Mouse (Mus musculus) thymus, adult 2 months (tissue): ENCODE measurements at regions not wholly inside any gene's neighbourhood (a gene's known extent, or its start where the extent isn't known, plus 50 kb on each side); places are given as distances from the start of the nearest gene placed in this dataset.

Experiments
- DNase-seq: peaks from one replicate; pipeline ENCODE4 v3.0.0; 2021
- H3K27ac ChIP-seq: fragments of 200-500 bp; 2 replicates; pipeline ENCODE4 v1.5.1; 2012; ENCODE audit warnings: low read length, control low read depth; ENCODE audit not compliant: control insufficient read depth, insufficient read depth
- H3K27me3 ChIP-seq: fragments of 200-500 bp; 2 replicates; pipeline ENCODE4 v1.6.1; 2012; ENCODE audit warnings: mild to moderate bottlenecking, low read length, moderate library complexity, mixed read lengths; ENCODE audit not compliant: control insufficient read depth, insufficient read depth
- H3K36me3 ChIP-seq: fragments of 200-500 bp; 2 replicates; pipeline ENCODE4 v1.6.1; 2012; ENCODE audit warnings: mild to moderate bottlenecking, low read length, moderate library complexity; ENCODE audit not compliant: control insufficient read depth, insufficient read depth
- H3K4me1 ChIP-seq: fragments of 200-500 bp; replicated peaks from 2 replicates; pipeline ENCODE4 v1.6.1; 2012; ENCODE audit warnings: low read length; ENCODE audit not compliant: control insufficient read depth, insufficient read depth
- H3K4me3 ChIP-seq: fragments of 200-500 bp; 2 replicates; pipeline ENCODE4 v1.5.1; 2012; ENCODE audit warnings: mild to moderate bottlenecking, low read length, control low read depth, moderate library complexity; ENCODE audit not compliant: control insufficient read depth, insufficient read depth
- CTCF ChIP-seq: fragments of 200-500 bp; IDR thresholded peaks from 2 replicates; pipeline ENCODE4 v1.5.1; 2012; ENCODE audit warnings: mild to moderate bottlenecking, control low read depth, low read length, moderate library complexity, borderline replicate concordance; ENCODE audit not compliant: control insufficient read depth, poor library complexity, insufficient read depth; ENCODE audit errors: extremely low read depth
- POLR2A ChIP-seq: fragments of 200-500 bp; IDR thresholded peaks from 2 replicates; pipeline ENCODE4 v1.6.1; 2012; ENCODE audit warnings: mild to moderate bottlenecking, low read length, control low read depth, moderate library complexity; ENCODE audit not compliant: control insufficient read depth, poor library complexity, insufficient read depth; ENCODE audit errors: extremely low read depth
- WGBS: fragments of 180-500 bp; shearing (Covaris S2); methylation state at CpG from one replicate; pipeline ENCODE4 v1.1.7; 2018; 5-methylcytosine and 5-hydroxymethylcytosine counted together

DNA sequence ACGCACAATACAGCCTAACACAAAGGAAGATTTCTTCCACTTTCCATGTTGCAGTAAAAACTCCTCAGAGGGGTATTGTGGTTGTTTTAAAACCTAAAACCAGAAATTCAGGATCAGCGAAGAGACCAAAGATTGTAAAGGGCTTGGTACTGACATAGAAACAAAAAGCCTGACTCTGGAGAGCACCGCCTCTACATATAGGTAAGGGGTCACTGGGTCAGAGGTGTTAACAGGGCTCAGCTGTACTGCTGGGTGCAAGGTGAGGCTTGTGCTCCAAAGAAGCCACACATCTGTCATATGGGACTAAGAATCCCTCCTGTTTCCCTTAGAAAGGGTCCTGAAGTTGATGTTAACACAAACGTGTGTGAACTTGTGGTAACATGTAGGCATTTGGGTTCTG is 420.7 kb upstream of the Gm26657 start:
- Histone ChIP-seq H3K4me3 (no peak overlapping the region), H3K27ac (no peak overlapping the region), H3K27me3 (no peaks in the 10 kb centered on the region), H3K36me3 (no peaks in the 10 kb centered on the region), H3K4me1 (no peaks in the 10 kb centered on the region)
- TF ChIP-seq CTCF = no peak
- TF ChIP-seq POLR2A = no peak
- 91% methylated on average over 4 of the region's 4 CpGs for WGBS
- DNase-seq = no peak

GRCm38 (mm10) chr4:56305664-56306330 is 434.1 kb upstream of the Gm26657 start:
- no peaks in the 10 kb centered on the region for H3K36me3 ChIP-seq
- no peaks in the 10 kb centered on the region for H3K27me3 ChIP-seq
- TF ChIP-seq POLR2A = no peak
- TF ChIP-seq CTCF = no peak
- H3K4me1 ChIP-seq = no peaks in the 10 kb centered on the region
- 91% methylated on average over 6 of the region's 6 CpGs for WGBS
- no peak overlapping the region for H3K4me3 ChIP-seq
- no peak for DNase-seq
- H3K27ac ChIP-seq = no peak overlapping the region

GRCm38 (mm10) chr4:56304275-56304674 is 435.6 kb upstream of the Gm26657 start:
- Histone ChIP-seq H3K4me1 (no peaks in the 10 kb centered on the region), H3K27ac (no peak overlapping the region), H3K27me3 (no peaks in the 10 kb centered on the region), H3K4me3 (no peak overlapping the region), H3K36me3 (no peaks in the 10 kb centered on the region)
- TF ChIP-seq POLR2A = no peak
- no peak for TF ChIP-seq CTCF
- 19% methylated on average over 2 of the region's 2 CpGs for WGBS
- no peak for DNase-seq

DNA sequence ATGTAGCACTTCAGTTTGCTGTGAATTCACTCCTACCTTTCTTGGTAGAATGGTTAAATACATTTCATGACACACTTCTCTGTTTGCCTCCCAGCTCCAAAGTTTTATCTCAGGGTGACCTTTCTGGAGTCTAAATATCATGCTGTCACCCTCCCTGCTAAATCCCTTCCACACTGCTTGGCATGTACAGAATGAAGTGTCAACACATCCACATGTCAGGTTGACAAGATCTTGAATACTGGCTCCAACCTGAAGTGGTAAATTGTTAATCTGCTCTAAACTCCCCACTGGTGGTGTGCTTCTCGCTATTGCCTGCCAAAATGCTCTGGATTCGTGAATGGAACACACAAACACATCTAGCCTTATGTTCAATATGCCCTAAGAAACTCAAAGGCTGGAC is 451.9 kb upstream of the Gm26657 start:
- H3K4me3 ChIP-seq = no peak overlapping the region
- TF ChIP-seq CTCF (no peak), POLR2A (no peak)
- DNase-seq = no peak
- H3K27me3 ChIP-seq = no peaks in the 10 kb centered on the region
- H3K27ac ChIP-seq = no peak overlapping the region
- 90% methylated on average over 2 of the region's 2 CpGs for WGBS
- no peaks in the 10 kb centered on the region for H3K4me1 ChIP-seq
- H3K36me3 ChIP-seq = no peaks in the 10 kb centered on the region

DNA sequence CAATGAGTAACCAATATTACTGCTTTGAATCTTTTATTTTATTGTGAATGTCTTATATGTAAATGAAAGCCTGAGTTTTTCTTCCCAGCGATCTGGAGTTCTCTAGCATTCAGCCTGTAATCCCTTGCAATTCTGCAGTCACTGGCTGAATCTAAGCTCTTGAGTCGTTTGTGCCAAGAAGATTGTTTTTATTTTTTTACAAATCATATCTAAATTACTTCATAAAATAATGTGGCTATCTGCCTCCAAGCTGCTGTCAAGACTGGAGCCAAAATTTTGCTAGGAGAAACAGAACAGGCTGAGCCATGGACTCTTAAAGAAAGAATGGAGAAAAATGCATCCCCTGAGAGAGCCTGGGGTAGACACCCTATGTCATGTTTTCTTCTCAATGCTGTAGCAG is 455.4 kb upstream of the Gm26657 start:
- no peak overlapping the region for H3K4me3 ChIP-seq
- WGBS = 77% methylated on average over 2 of the region's 2 CpGs
- TF ChIP-seq CTCF = no peak
- TF ChIP-seq POLR2A = no peak
- H3K4me1 ChIP-seq = no peaks in the 10 kb centered on the region
- no peak overlapping the region for H3K27ac ChIP-seq
- no peak for DNase-seq
- no peaks in the 10 kb centered on the region for H3K36me3 ChIP-seq
- no peaks in the 10 kb centered on the region for H3K27me3 ChIP-seq

GRCm38 (mm10) chr4:56275836-56276235 is 464.0 kb upstream of the Gm26657 start:
- Histone ChIP-seq H3K27ac (no peak overlapping the region), H3K4me1 (no peaks in the 10 kb centered on the region), H3K27me3 (no peaks in the 10 kb centered on the region), H3K4me3 (no peak overlapping the region), H3K36me3 (no peaks in the 10 kb centered on the region)
- TF ChIP-seq CTCF (no peak), POLR2A (no peak)
- no peak for DNase-seq
- WGBS = 94% methylated on average over 3 of the region's 3 CpGs

DNA sequence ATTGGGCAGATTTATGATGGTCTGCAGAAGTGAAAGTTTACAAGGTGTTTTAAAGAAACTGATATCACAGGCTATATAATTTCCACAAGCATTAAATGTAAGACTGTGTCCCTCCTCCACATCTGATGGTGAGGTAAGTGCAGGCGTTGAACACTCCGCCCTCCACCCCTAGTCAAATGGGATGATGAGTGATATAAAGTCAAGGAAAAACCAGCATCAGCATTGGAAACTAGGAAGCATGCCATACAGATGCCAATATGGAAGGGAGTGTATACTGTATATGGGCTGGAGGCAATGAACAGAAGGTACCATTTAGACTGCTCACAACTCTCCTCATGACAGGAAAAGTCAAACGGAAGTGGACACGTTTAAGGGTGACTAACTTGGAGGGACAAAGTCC is 468.5 kb upstream of the Gm26657 start:
- no peaks in the 10 kb centered on the region for H3K27me3 ChIP-seq
- H3K27ac ChIP-seq = no peak overlapping the region
- no peaks in the 10 kb centered on the region for H3K4me1 ChIP-seq
- no peak overlapping the region for H3K4me3 ChIP-seq
- DNase-seq = no peak
- no peak for TF ChIP-seq POLR2A
- no peak for TF ChIP-seq CTCF
- 93% methylated on average over 4 of the region's 4 CpGs for WGBS
- H3K36me3 ChIP-seq = no peaks in the 10 kb centered on the region
